9 mouse cellular contexts compared by ENCODE assay signal in genomic region chr11:81897547-81898354, GRCm38 (mm10). TPM values are rescaled to one million over a fixed set of nuclear protein-coding genes. Genes with fewer than 3 reads are reported as not detected.
A peak's percentile ranks its signal among the peaks of the same experiment; 100 is the strongest.
DNase-seq lines count a peak whose midpoint lies in the region.
"Had no signal": no experiment of that assay in that cellular context is flagged by ENCODE, and none has a peak within 500 bp of the region (broad histone marks: within the 10 kb centered on the region; RNA-seq: fewer than 3 reads in every experiment).

No protein-coding gene starts in this region.

- intact Hi-C loops in left cerebral cortex, postnatal 14 days (cut with DNase I), result no loop called here

- DNase-seq in layer of hippocampus, adult 11-12 months (ENCODE audit: low spot score), result peak; percentile 37
- DNase-seq in layer of hippocampus, adult 9-10 months (ENCODE audit: low spot score), result no peak
- peak; percentile 31 to 41 for DNase-seq in frontal cortex, postnatal 14 days (ENCODE audit: low spot score in 2 of 2)
- DNase-seq in left cerebral cortex, postnatal 14 days (ENCODE audit: low spot score in 2 of 2), result peak; percentile 49 to 62
- peak; percentile 25 for DNase-seq in right cerebral cortex, postnatal 4 days
- DNase-seq in c-Kit-positive CD71-positive TER-119-positive erythroid progenitor cells, embryonic 14.5 days (ENCODE audit: low spot score), result no peak
- no peak for DNase-seq in yolk sac, embryonic 10.5 days (ENCODE audit: low spot score)
- DNase-seq in cerebellum, adult 9-11 months, result no peak
- DNase-seq: heart, adult 2 months had no signal

RNA-seq across cellular contexts. Expression of gene 5530401A14Rik, which starts 37.3 kb away (rescaled TPM):
- under 1 TPM in 1 of 2 experiments, not detected in 1; 0.29 TPM for total RNA-seq in left cerebral cortex, postnatal 14 days (2021)

Comparison
In these comparisons a context has a peak if more than half of its experiments do, and no peak if none do; other contexts are left out.
1. DNase-seq: peak in layer of hippocampus, adult 11-12 months (single experiment), frontal cortex, postnatal 14 days (2 of 2), left cerebral cortex, postnatal 14 days (2 of 2) and right cerebral cortex, postnatal 4 days (single experiment); none in layer of hippocampus, adult 9-10 months (single experiment), c-Kit-positive CD71-positive TER-119-positive erythroid progenitor cells, embryonic 14.5 days (single experiment), yolk sac, embryonic 10.5 days (single experiment) and cerebellum, adult 9-11 months (single experiment).